Mouse (Mus musculus) liver, adult 2 months (tissue): ENCODE measurements at regions not wholly inside any gene's neighbourhood (a gene's known extent, or its start where the extent isn't known, plus 50 kb on each side); places are given as distances from the start of the nearest gene placed in this dataset.

Experiments used
- CTCF ChIP-seq: fragments of 200-500 bp; IDR thresholded peaks from 2 replicates; pipeline ENCODE4 v1.5.1; 2011; ENCODE audit warnings: low read depth, low read length, control low read depth
- POLR2A ChIP-seq: fragments of 200-500 bp; IDR thresholded peaks from 2 replicates; pipeline ENCODE4 v1.6.1; 2011; ENCODE audit warnings: low read length, control low read depth; ENCODE audit not compliant: insufficient read depth; ENCODE audit errors: extremely low read depth

GRCm38 (mm10) chr8:8147527-8147926, 513.5 kb downstream of the Efnb2 start:
- TF ChIP-seq CTCF (no peak), POLR2A (no peak)
